Mouse (Mus musculus): ENCODE measurements around the gene Rbm15. TPM values are rescaled to one million over a fixed set of nuclear protein-coding genes. Genes with fewer than 3 reads are reported as not detected.

Gene Rbm15
- polyA plus RNA-seq (2014; fragmentation: Illumina TruSeq; extraction: RNeasy Lipid Tissue Mini Kit (QIAGEN cat#74804); ENCODE audit: low replicate concordance), result 15.1 TPM

DNA sequence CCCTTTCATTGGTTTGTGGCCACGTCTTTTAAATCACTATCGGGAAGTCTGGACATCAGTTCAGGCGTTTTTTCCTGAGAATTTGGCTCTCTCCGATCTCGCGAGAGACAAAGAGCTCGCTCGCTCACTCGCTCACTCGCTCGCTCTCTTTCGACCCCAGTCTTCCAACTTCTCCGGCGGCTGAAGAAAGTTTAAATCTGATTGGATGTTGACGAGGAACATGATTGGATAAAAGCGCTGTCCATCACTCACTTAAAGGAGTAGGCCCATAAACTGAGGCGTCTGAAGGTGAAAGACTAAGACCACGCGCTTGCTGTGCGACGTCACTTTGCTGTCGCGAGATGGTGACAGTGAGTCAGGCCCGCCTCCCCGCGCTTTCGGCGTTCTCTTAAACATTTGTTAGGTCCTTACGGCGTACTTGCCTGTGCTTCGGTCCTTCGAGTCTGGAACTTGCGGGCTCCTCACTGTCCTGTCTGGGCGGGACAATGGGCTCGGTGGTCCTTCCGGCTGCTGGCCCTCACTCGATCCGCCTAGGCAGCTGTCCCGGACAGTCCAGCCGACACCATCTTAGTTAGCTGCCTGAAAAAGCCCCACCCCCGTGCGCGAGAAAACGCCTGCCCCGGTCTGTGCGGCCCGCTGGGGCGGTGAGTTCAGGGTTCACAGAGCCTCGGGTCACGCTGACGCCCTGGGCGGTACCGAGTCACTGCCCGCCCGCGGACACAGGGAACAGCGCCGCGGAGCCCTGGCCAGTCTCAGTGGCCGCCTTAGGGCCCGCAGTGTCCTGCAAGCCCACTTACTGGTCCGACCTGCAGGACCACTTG is at the start of gene Rbm15:
Rbm15 (minus strand) TSS at position 293 of the 821 bp plus-strand sequence.

DNA sequence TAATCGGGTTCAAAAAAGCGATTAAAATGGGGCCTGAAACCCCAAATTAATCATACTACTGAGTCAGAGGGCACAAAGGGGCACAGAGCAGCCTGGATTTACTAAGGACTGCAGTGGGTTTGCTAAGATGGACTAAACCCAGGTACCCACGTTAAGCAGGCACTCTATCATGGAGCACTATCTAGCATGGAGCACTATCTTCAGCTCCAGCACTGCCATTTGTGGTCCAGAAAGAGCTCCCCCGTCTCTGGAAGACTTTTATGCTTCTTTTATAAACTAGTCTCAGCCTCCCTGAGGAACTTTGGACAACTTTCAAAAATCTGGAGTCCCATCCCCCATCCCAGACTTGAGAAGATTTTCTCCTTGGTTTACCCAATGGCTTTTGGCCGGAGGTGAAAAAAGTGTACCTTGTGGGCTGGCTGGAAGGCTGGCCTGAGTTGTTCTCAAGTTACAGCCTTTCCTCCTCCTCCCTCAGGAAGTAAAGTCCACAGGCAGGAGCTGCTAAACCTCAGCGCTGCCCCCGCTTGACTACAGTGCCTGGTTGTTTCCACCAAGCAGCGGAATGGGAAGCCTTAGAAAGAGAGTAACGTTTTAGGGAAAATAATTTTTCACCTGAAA is 42.6 kb downstream of the Rbm15 start, which contains the start of gene Slc16a4:
Slc16a4 (plus strand) TSS at position 467 of the 618 bp plus-strand sequence.

GRCm38 (mm10) chr3:107278479-107279269 is 54.8 kb downstream of the Rbm15 start, which contains the start of gene Lamtor5:
TSS of gene Lamtor5 (plus strand) at chr3:107278858.

Other genes with a start within 250 kb of the Rbm15 start
- 2.0 TPM for gene Kcna2, start 232.5 kb downstream of the Rbm15 start, polyA plus RNA-seq (2014; fragmentation: Illumina TruSeq; extraction: RNeasy Lipid Tissue Mini Kit (QIAGEN cat#74804); ENCODE audit: low replicate concordance)
- not detected for gene Kcna10, start 150.6 kb downstream of the Rbm15 start, polyA plus RNA-seq (2014; fragmentation: Illumina TruSeq; extraction: RNeasy Lipid Tissue Mini Kit (QIAGEN cat#74804); ENCODE audit: low replicate concordance)
- gene Cym, start 111.9 kb downstream of the Rbm15 start, polyA plus RNA-seq (2014; fragmentation: Illumina TruSeq; extraction: RNeasy Lipid Tissue Mini Kit (QIAGEN cat#74804); ENCODE audit: low replicate concordance), result 0.93 TPM
- not detected for gene A630076J17Rik, start 103.1 kb downstream of the Rbm15 start, polyA plus RNA-seq (2014; fragmentation: Illumina TruSeq; extraction: RNeasy Lipid Tissue Mini Kit (QIAGEN cat#74804); ENCODE audit: low replicate concordance)
- not detected for gene Prok1, start 94.0 kb downstream of the Rbm15 start, polyA plus RNA-seq (2014; fragmentation: Illumina TruSeq; extraction: RNeasy Lipid Tissue Mini Kit (QIAGEN cat#74804); ENCODE audit: low replicate concordance)
- 113 TPM for gene Lamtor5, start 54.8 kb downstream of the Rbm15 start, polyA plus RNA-seq (2014; fragmentation: Illumina TruSeq; extraction: RNeasy Lipid Tissue Mini Kit (QIAGEN cat#74804); ENCODE audit: low replicate concordance)
- 0.37 TPM for gene Slc16a4, start 42.4 kb downstream of the Rbm15 start, polyA plus RNA-seq (2014; fragmentation: Illumina TruSeq; extraction: RNeasy Lipid Tissue Mini Kit (QIAGEN cat#74804); ENCODE audit: low replicate concordance)
- gene Kcnc4, start 125.9 kb upstream of the Rbm15 start, polyA plus RNA-seq (2014; fragmentation: Illumina TruSeq; extraction: RNeasy Lipid Tissue Mini Kit (QIAGEN cat#74804); ENCODE audit: low replicate concordance), result not detected
- gene Slc6a17, start 184.3 kb upstream of the Rbm15 start, polyA plus RNA-seq (2014; fragmentation: Illumina TruSeq; extraction: RNeasy Lipid Tissue Mini Kit (QIAGEN cat#74804); ENCODE audit: low replicate concordance), result 0.63 TPM
- gene Ubl4b, start 221.4 kb upstream of the Rbm15 start, polyA plus RNA-seq (2014; fragmentation: Illumina TruSeq; extraction: RNeasy Lipid Tissue Mini Kit (QIAGEN cat#74804); ENCODE audit: low replicate concordance), result not detected

Measured in small intestine, adult 10 weeks (tissue).